Mouse (Mus musculus): ENCODE data around the gene E130309D02Rik.

- TF ChIP-seq CTCF (IDR thresholded peaks at IDR 0.05; ENCODE audit: control insufficient read depth, insufficient read depth, insufficient read length) (no peak), MAX (IDR thresholded peaks at IDR 0.05) (no peak), USF1 (IDR thresholded peaks at IDR 0.05; ENCODE audit: low read depth) (no peak), CEBPB (IDR thresholded peaks at IDR 0.05; ENCODE audit: low read depth) (no peak), MYOD1 (IDR thresholded peaks at IDR 0.05; ENCODE audit: control insufficient read depth, insufficient read length, low read depth) (no peak)
Observed at GRCm38 (mm10) chr5:143287774-143288328, 27.3 kb downstream of the E130309D02Rik start.

Data from C2C12 (cell line).